Mouse (Mus musculus) cortical plate, adult 2 months (tissue): ENCODE measurements around the gene Naa20.

ENCODE experiments used
- CTCF ChIP-seq: fragments of 200-500 bp; IDR thresholded peaks from 2 replicates; pipeline ENCODE4 v1.5.1; 2011; ENCODE audit warnings: mild to moderate bottlenecking, control low read depth, low read length; ENCODE audit not compliant: insufficient read depth; ENCODE audit errors: extremely low read depth
- POLR2A ChIP-seq: fragments of 200-500 bp; IDR thresholded peaks from 2 replicates; pipeline ENCODE4 v1.6.1; 2011; ENCODE audit warnings: mild to moderate bottlenecking, low read length, control low read depth; ENCODE audit not compliant: insufficient read depth; ENCODE audit errors: extremely low read depth

GRCm38 (mm10) chr2:145866695-145867449 lies 35.0 kb upstream of the Naa20 start:
- no peak for TF ChIP-seq POLR2A
- TF ChIP-seq CTCF, result no peak
